Mouse (Mus musculus) brain, embryonic 14.5 days (tissue): Measurements from ENCODE around the gene Atf6.

Experiments used
- CTCF ChIP-seq: fragments of 200-500 bp; IDR thresholded peaks from 2 replicates; pipeline ENCODE4 v1.5.1; 2012; ENCODE audit warnings: inconsistent platforms, mild to moderate bottlenecking, moderate library complexity, borderline replicate concordance; ENCODE audit not compliant: insufficient read depth, insufficient read length; ENCODE audit errors: extremely low read depth
- POLR2A ChIP-seq: fragments of 200-500 bp; IDR thresholded peaks from 2 replicates; pipeline ENCODE4 v1.6.1; 2012; ENCODE audit warnings: mild to moderate bottlenecking, inconsistent platforms, borderline replicate concordance; ENCODE audit not compliant: poor library complexity, insufficient read depth, insufficient read length, severe bottlenecking; ENCODE audit errors: extremely low read depth

DNA sequence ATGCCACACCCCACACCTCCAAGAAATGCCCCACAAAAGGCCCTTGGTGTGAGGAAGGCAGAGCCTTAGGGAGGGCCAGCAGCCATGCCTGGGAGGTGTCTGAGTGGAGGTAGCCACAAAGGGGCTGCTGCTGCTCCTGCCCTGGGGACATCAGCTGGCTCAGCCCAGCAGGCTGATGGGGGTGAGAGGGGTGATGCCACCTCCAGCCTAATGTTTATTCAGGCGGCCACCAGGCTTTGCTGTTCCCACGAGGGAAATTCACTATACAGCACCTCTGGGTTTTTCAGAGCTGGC lies 210.4 kb downstream of the Atf6 start:
- TF ChIP-seq POLR2A (no peak), CTCF (no peak)
